Mouse (Mus musculus) left cerebral cortex, adult 18-20 months (tissue): ENCODE results near the gene Kif24. TPM values are rescaled to one million over a fixed set of nuclear protein-coding genes. Genes with fewer than 3 reads are reported as not detected.
"Not testable (repeated sequence)": the region's sequence is repeated elsewhere in the genome, so short reads cannot be mapped to it uniquely, and the experiment has no call there.

Experiments used
- DNase-seq, 2 experiments: peaks; one replicate each; pipeline ENCODE4 v3.0.0; 2021 to 2022; ENCODE audit warnings: low spot score in 2 of 2, mixed read lengths in 1 of 2
- total RNA-seq, 2 experiments: library from RNA; stranded (reverse); gene quantifications; 2 replicates each; pipeline ENCODE4 v1.2.3; 2021

Kif24 gene
- total RNA-seq, 2 experiments from 2014 or later, result 0.49 to 1.2 TPM

- no peak for DNase-seq
These were observed 28.9 kb upstream of the Kif24 start for GRCm38 (mm10) chr4:41493464-41494116.

GRCm38 (mm10) chr4:41492951-41493350 lies 28.3 kb upstream of the Kif24 start:
- no peak for DNase-seq

- DNase-seq, result no peak
These were observed 16.9 kb upstream of the Kif24 start for GRCm38 (mm10) chr4:41481601-41482017.

GRCm38 (mm10) chr4:41480254-41480653 lies 15.6 kb upstream of the Kif24 start:
- DNase-seq, result peak in 1 of 2 experiments; percentile 23

- no peak for DNase-seq
These were observed 14.7 kb upstream of the Kif24 start for GRCm38 (mm10) chr4:41479456-41479804.

GRCm38 (mm10) chr4:41478751-41479455 lies 14.2 kb upstream of the Kif24 start:
- DNase-seq, result no peak

GRCm38 (mm10) chr4:41477648-41478160 lies 13.0 kb upstream of the Kif24 start:
- DNase-seq, result no peak

- no peak for DNase-seq
These were observed 6.7 kb upstream of the Kif24 start for GRCm38 (mm10) chr4:41471384-41471689.

- peak; percentile 48 to 64 for DNase-seq
These were observed 6.1 kb upstream of the Kif24 start for GRCm38 (mm10) chr4:41470684-41471383.

GRCm38 (mm10) chr4:41470051-41470683 lies 5.5 kb upstream of the Kif24 start:
- peak in 1 of 2 experiments; percentile 63 for DNase-seq

- DNase-seq, result no peak
These were observed 4.5 kb upstream of the Kif24 start for GRCm38 (mm10) chr4:41469199-41469598.

GRCm38 (mm10) chr4:41468396-41469080 lies 3.9 kb upstream of the Kif24 start:
- peak; percentile 65 for DNase-seq

- no peak for DNase-seq
These were observed 589 bp upstream of the Kif24 start for GRCm38 (mm10) chr4:41465287-41465665.

GRCm38 (mm10) chr4:41463051-41463738 lies 1.5 kb downstream of the Kif24 start:
- not testable (repeated sequence) for DNase-seq

GRCm38 (mm10) chr4:41460690-41461089 lies 4.0 kb downstream of the Kif24 start:
- no peak for DNase-seq

GRCm38 (mm10) chr4:41447595-41447994 lies 17.1 kb downstream of the Kif24 start:
- no peak for DNase-seq

GRCm38 (mm10) chr4:41442790-41443302 lies 21.8 kb downstream of the Kif24 start:
- DNase-seq, result no peak

- DNase-seq, result no peak
These were observed 25.8 kb downstream of the Kif24 start for GRCm38 (mm10) chr4:41438931-41439330.

GRCm38 (mm10) chr4:41416966-41417365 lies 47.7 kb downstream of the Kif24 start:
- no peak for DNase-seq

- peak; percentile 23 to 52 for DNase-seq
These were observed 55.3 kb downstream of the Kif24 start for GRCm38 (mm10) chr4:41409341-41409740.
